Mouse (Mus musculus) ES-E14 (cell line): ENCODE data around the gene Acox2. TPM values are rescaled to one million over a fixed set of nuclear protein-coding genes. Genes with fewer than 3 reads are reported as not detected.

ENCODE experiments used
- DNase-seq: peaks from one replicate; pipeline ENCODE4 v3.0.0-alpha.2; 2013; ENCODE audit warnings: low read depth, low spot score
- H3K27ac ChIP-seq: 2 replicates; pipeline ENCODE4 v1.5.1; 2012; ENCODE audit warnings: low read depth, mild to moderate bottlenecking, low read length, moderate library complexity, mixed read lengths; ENCODE audit not compliant: poor library complexity, insufficient read depth, severe bottlenecking
- H3K36me3 ChIP-seq: 2 replicates; pipeline ENCODE4 v1.6.1; 2012; ENCODE audit warnings: mild to moderate bottlenecking, low read length, moderate library complexity, mixed read lengths; ENCODE audit not compliant: control insufficient read depth, poor library complexity, insufficient read depth, severe bottlenecking
- H3K4me1 ChIP-seq, 2 experiments: fragments of 150-350 bp in 1 of 2; sonication (generic) in 1 of 2; 2 replicates each; pipeline ENCODE4 v1.6.1; 2012; ENCODE audit warnings: low read length in 2 of 2, mild to moderate bottlenecking in 1 of 2, mixed read lengths in 1 of 2; ENCODE audit not compliant: control insufficient read depth in 2 of 2, insufficient read depth in 2 of 2, poor library complexity in 1 of 2
- H3K4me3 ChIP-seq, 2 experiments: fragments of 150-350 bp in 1 of 2; sonication (generic) in 1 of 2; 2 replicates each; pipeline ENCODE4 v1.5.1; 2012; ENCODE audit warnings: low read length in 2 of 2, low read depth in 1 of 2, mild to moderate bottlenecking in 1 of 2, mixed read lengths in 1 of 2; ENCODE audit not compliant: insufficient read depth in 1 of 2, poor library complexity in 1 of 2, severe bottlenecking in 1 of 2
- H3K9ac ChIP-seq: 2 replicates; pipeline ENCODE4 v1.6.1; 2012; ENCODE audit warnings: low read depth, mild to moderate bottlenecking, low read length, mixed read lengths; ENCODE audit not compliant: poor library complexity, insufficient read depth, severe bottlenecking
- H3K9me3 ChIP-seq: fragments of 150-350 bp; sonication (generic); 2 replicates; pipeline ENCODE4 v1.6.1; 2012; ENCODE audit warnings: low read depth, mild to moderate bottlenecking, low read length; ENCODE audit not compliant: control insufficient read depth, insufficient read depth
- CHD2 ChIP-seq: IDR thresholded peaks from 2 replicates; pipeline ENCODE4 v1.6.1; 2014; ENCODE audit warnings: mild to moderate bottlenecking, low read depth, low read length, inconsistent platforms
- HCFC1 ChIP-seq: IDR thresholded peaks from 2 replicates; pipeline ENCODE4 v1.6.1; 2012; ENCODE audit warnings: low read length, inconsistent platforms, borderline replicate concordance; ENCODE audit not compliant: insufficient read depth
- MAFK ChIP-seq: IDR thresholded peaks from 2 replicates; pipeline ENCODE4 v1.6.1; 2014; ENCODE audit warnings: mild to moderate bottlenecking, low read depth, low read length, inconsistent platforms; ENCODE audit not compliant: insufficient read depth
- ZC3H11A ChIP-seq: IDR thresholded peaks from 2 replicates; pipeline ENCODE4 v1.6.1; 2012; ENCODE audit warnings: low read depth, mild to moderate bottlenecking, inconsistent platforms, low read length, borderline replicate concordance
- ZNF384 ChIP-seq: IDR thresholded peaks from 2 replicates; pipeline ENCODE4 v1.6.1; 2012; ENCODE audit warnings: low read depth, low read length, inconsistent platforms
- in situ Hi-C, 2 experiments: fragments of 600-800 bp; cut with MboI; formaldehyde crosslinking; loops; one replicate each; pipeline ENCODE4 v1.15.1; 2025; ENCODE audit warnings: low sequenced_read_pairs in 2 of 2, inconsistent platforms in 1 of 2; ENCODE audit not compliant: unreplicated experiment in 2 of 2
- total RNA-seq: library from RNA; depleted of rRNA; stranded (reverse); fragments of 300-350 nt; gene quantifications from 2 replicates; pipeline ENCODE4 v1.2.3, GENCODE M21; 2012

The Acox2 gene
- total RNA-seq, 1 experiment = not detected

GRCm38 (mm10) chr14:8258752-8259151 lies 401 bp downstream of the Acox2 start:
- in situ Hi-C loops = no loop called here
- Histone ChIP-seq H3K9ac (no peak overlapping the region), H3K36me3 (no peaks in the 10 kb centered on the region), H3K4me1 (no peaks in the 10 kb centered on the region), H3K4me3 (no peak overlapping the region), H3K27ac (no peak overlapping the region), H3K9me3 (no peaks in the 10 kb centered on the region)
- TF ChIP-seq ZC3H11A = no peak
- no peak for TF ChIP-seq MAFK
- no peak for TF ChIP-seq HCFC1
- TF ChIP-seq ZNF384 = no peak
- TF ChIP-seq CHD2 = no peak
- DNase-seq = no peak

GRCm38 (mm10) chr14:8258335-8258627 lies 872 bp downstream of the Acox2 start:
- no peak overlapping the region for H3K4me3 ChIP-seq
- in situ Hi-C loops = no loop called here
- H3K27ac ChIP-seq = no peak overlapping the region
- H3K36me3 ChIP-seq = no peaks in the 10 kb centered on the region
- no peak for DNase-seq
- H3K4me1 ChIP-seq = no peaks in the 10 kb centered on the region
- TF ChIP-seq MAFK (no peak), HCFC1 (no peak), ZC3H11A (no peak), CHD2 (no peak), ZNF384 (no peak)
- H3K9me3 ChIP-seq = no peaks in the 10 kb centered on the region
- no peak overlapping the region for H3K9ac ChIP-seq

GRCm38 (mm10) chr14:8257521-8258334 lies 1.4 kb downstream of the Acox2 start:
- no peaks in the 10 kb centered on the region for H3K4me1 ChIP-seq
- TF ChIP-seq MAFK (no peak), CHD2 (no peak), HCFC1 (no peak), ZC3H11A (no peak), ZNF384 (no peak)
- no peak for DNase-seq
- no peaks in the 10 kb centered on the region for H3K36me3 ChIP-seq
- H3K4me3 ChIP-seq = no peak overlapping the region
- H3K9me3 ChIP-seq = no peaks in the 10 kb centered on the region
- no peak overlapping the region for H3K27ac ChIP-seq
- in situ Hi-C loops = no loop called here
- no peak overlapping the region for H3K9ac ChIP-seq

- in situ Hi-C loops = no loop called here
These were observed 2.3 kb downstream of the Acox2 start for GRCm38 (mm10) chr14:8256881-8257280.

More at GRCm38 (mm10) chr14:8256881-8257280, 2.3 kb downstream of the Acox2 start:
- Histone ChIP-seq H3K9me3 (no peaks in the 10 kb centered on the region), H3K27ac (no peak overlapping the region), H3K9ac (no peak overlapping the region), H3K4me1 (no peaks in the 10 kb centered on the region), H3K36me3 (no peaks in the 10 kb centered on the region), H3K4me3 (no peak overlapping the region)
- TF ChIP-seq ZNF384 = no peak
- no peak for TF ChIP-seq HCFC1
- no peak for TF ChIP-seq ZC3H11A
- TF ChIP-seq MAFK = no peak
- TF ChIP-seq CHD2 = no peak
- DNase-seq = no peak
